ENCODE assay signal across 8 mouse cellular contexts in the genomic region with DNA sequence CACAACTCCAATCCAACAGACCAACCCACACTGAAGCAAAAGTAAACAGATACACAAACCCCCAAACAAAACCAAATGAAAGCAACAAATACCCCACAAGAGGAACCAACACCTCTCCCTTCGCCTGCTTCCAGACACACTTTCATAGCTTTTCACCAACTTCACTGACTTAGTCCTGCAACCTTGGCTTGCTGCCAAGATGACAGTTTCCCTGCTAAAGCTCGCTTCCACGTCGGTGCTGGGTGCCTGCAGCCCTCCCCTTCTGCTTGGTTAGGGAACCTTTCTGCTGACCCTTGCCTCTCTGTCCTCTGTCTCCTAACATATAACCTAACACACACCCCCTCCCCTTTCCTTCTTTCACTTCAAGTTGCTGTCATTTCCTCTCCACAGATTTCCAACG. TPM values are rescaled to one million over a fixed set of nuclear protein-coding genes. Genes with fewer than 3 reads are reported as not detected.
A peak's percentile ranks its signal among the peaks of the same experiment; 100 is the strongest.
DNase-seq lines count a peak whose midpoint lies in the region; ATAC-seq and TF ChIP-seq lines count a peak whose summit lies in the region.

No protein-coding gene starts in this region.

- peak overlapping the region; percentile 99 for H3K4me3 ChIP-seq in left cerebral cortex, adult 2 months
- H3K4me3 ChIP-seq in embryonic facial prominence, embryonic 10.5 days = peak overlapping the region; percentile 93
- peak overlapping the region; percentile 98; the same call in 1 of the 2 replicates for H3K4me3 ChIP-seq in hindbrain, embryonic 11.5 days (ENCODE audit: low read depth, low read length)
- peak overlapping the region; percentile 66 for H3K4me3 ChIP-seq in myocyte

- peak overlapping the region; percentile 75 for H3K4me2 ChIP-seq in hindbrain, embryonic 11.5 days (replicated peaks; ENCODE audit: low read depth, low read length)
- H3K4me2 ChIP-seq in myocyte (ENCODE audit: low read depth) = peak overlapping the region; percentile 90

- intact Hi-C loops in left cerebral cortex, adult 2 months (cut with DNase I) = loop anchor here (5.0 kb wide), 1 partner anchor 135 kb away; the partner anchor contains the start of gene Rab28
- intact Hi-C loops in left cerebral cortex, postnatal 25 days (cut with DNase I) = no loop called here

- 65% methylated on average over 5 of the region's 5 CpGs for WGBS in embryonic facial prominence, embryonic 10.5 days
- 51% methylated on average over 5 of the region's 5 CpGs for WGBS in hindbrain, embryonic 11.5 days

- no peak for TF ChIP-seq CTCF in left cerebral cortex, adult 2 months (IDR thresholded peaks at IDR 0.05)

- H3K27me3 ChIP-seq in embryonic facial prominence, embryonic 10.5 days (replicated peaks; ENCODE audit: low read depth, poor library complexity, severe bottlenecking) = no peaks in the 10 kb centered on the region
- no peaks in the 10 kb centered on the region for H3K27me3 ChIP-seq in hindbrain, embryonic 11.5 days (ENCODE audit: control insufficient read depth, insufficient read depth, low read length)
- no peaks in the 10 kb centered on the region for H3K27me3 ChIP-seq in myocyte (ENCODE audit: control insufficient read depth, insufficient read depth, insufficient read length)

- peaks cover 20% of the 10 kb centered on the region for H3K4me1 ChIP-seq in embryonic facial prominence, embryonic 10.5 days
- 0 out of 2 replicates have a peak, but pooled peaks cover 5% of the 10 kb centered on the region for H3K4me1 ChIP-seq in hindbrain, embryonic 11.5 days (replicated peaks; ENCODE audit: control insufficient read depth, insufficient read depth, low read length)

- H3K9ac ChIP-seq in hindbrain, embryonic 11.5 days (ENCODE audit: low read depth, low read length) = no peak overlapping the region

- H3ac ChIP-seq in myocyte (ENCODE audit: control insufficient read depth, insufficient read length) = no peak overlapping the region

- no peak overlapping the region for H3K27ac ChIP-seq in left cerebral cortex, adult 2 months
- H3K27ac ChIP-seq in embryonic facial prominence, embryonic 10.5 days (replicated peaks) = no peak overlapping the region
- H3K27ac ChIP-seq in hindbrain, embryonic 11.5 days (ENCODE audit: low read depth, low read length) = no peak overlapping the region

- H3K79me2 ChIP-seq in myocyte (ENCODE audit: control insufficient read depth, insufficient read depth) = peaks cover 39% of the 10 kb centered on the region

- no peak for ATAC-seq in hindbrain, embryonic 11.5 days (ENCODE audit: low FRiP score)
- ATAC-seq in frontal cortex, adult (ENCODE audit: low TSS enrichment) = no peak

- no peak for TF ChIP-seq POLR2A in myocyte (IDR thresholded peaks at IDR 0.05; ENCODE audit: insufficient read length, low read depth)

- H3K36me3 ChIP-seq in embryonic facial prominence, embryonic 10.5 days (replicated peaks) = peaks cover 9% of the 10 kb centered on the region
- H3K36me3 ChIP-seq in hindbrain, embryonic 11.5 days (ENCODE audit: control insufficient read depth, insufficient read depth, low read length) = no peaks in the 10 kb centered on the region
- no peaks in the 10 kb centered on the region for H3K36me3 ChIP-seq in myocyte (ENCODE audit: control insufficient read depth, insufficient read depth)

- DNase-seq in left cerebral cortex, adult 2 months (ENCODE audit: extremely low spot score in 1 of 2, low spot score in 2 of 2) = no peak
- DNase-seq in left cerebral cortex, postnatal 25 days (ENCODE audit: low spot score in 2 of 2) = no peak
- DNase-seq in Muller cell, postnatal 12 days (ENCODE audit: inconsistent ontology term) = peak; percentile 9
- no peak for DNase-seq in embryonic facial prominence, embryonic 10.5 days (ENCODE audit: low spot score)
- peak; percentile 5 for DNase-seq in hindbrain, embryonic 11.5 days (ENCODE audit: low spot score)
- DNase-seq in liver = peak; percentile 51

- no peaks in the 10 kb centered on the region for H3K9me3 ChIP-seq in embryonic facial prominence, embryonic 10.5 days
- H3K9me3 ChIP-seq in hindbrain, embryonic 11.5 days (ENCODE audit: control insufficient read depth, low read length) = no peaks in the 10 kb centered on the region

TF ChIP-seq in myocyte, 11 proteins besides CTCF, POLR2A, EP300 and RAD21:
- TF ChIP-seq MYOD1 (IDR thresholded peaks at IDR 0.05; ENCODE audit: control insufficient read depth in 1 of 3, insufficient read length in 2 of 3, low read depth in 2 of 3) (no peak), REST (IDR thresholded peaks at IDR 0.05; ENCODE audit: insufficient read depth, insufficient read length) (no peak), MYOG (IDR thresholded peaks at IDR 0.05; ENCODE audit: control insufficient read depth in 1 of 3, insufficient read depth in 1 of 3, insufficient read length in 2 of 3, low read depth in 2 of 3) (no peak), TCF3 (IDR thresholded peaks at IDR 0.05; ENCODE audit: insufficient read length, low read depth) (no peak), E2F4 (IDR thresholded peaks at IDR 0.05; ENCODE audit: insufficient read depth) (no peak), TCF12 (IDR thresholded peaks at IDR 0.05; ENCODE audit: insufficient read depth, poor library complexity, severe bottlenecking) (no peak), CEBPB (IDR thresholded peaks at IDR 0.05; ENCODE audit: insufficient read depth, poor library complexity, severe bottlenecking) (no peak), USF1 (IDR thresholded peaks at IDR 0.05; ENCODE audit: low read depth) (no peak), SRF (IDR thresholded peaks at IDR 0.05; ENCODE audit: control insufficient read depth, insufficient read length, low read depth) (no peak), MAX (IDR thresholded peaks at IDR 0.05; ENCODE audit: low read depth) (no peak)
TF ChIP-seq in myocyte: peak in this region for 0.

RNA-seq across cellular contexts. Expression of gene Bod1l, which starts 1.4 kb away (rescaled TPM):
- 10 to 100 TPM; 40.1 to 42.5 TPM for total RNA-seq in left cerebral cortex, adult 2 months (2021)
- 10 to 100 TPM; 37.5 to 40.0 TPM for total RNA-seq in left cerebral cortex, postnatal 25 days (2021)
- polyA plus RNA-seq in embryonic facial prominence, embryonic 10.5 days (2016; fragmentation: Nextera tagmentation; extraction: Ambion mirVana) = 18.6 and 19.4 TPM in 2 replicates
- 27.1 and 27.8 TPM in 2 replicates for polyA plus RNA-seq in hindbrain, embryonic 11.5 days (2014; fragmentation: Nextera tagmentation; extraction: Ambion mirVana)
- polyA plus RNA-seq in myocyte (2012; fragmentation: generic; extraction: Trizol) = 3.4 TPM

Comparison
In these comparisons a context has a peak if more than half of its experiments do, and no peak if none do; other contexts are left out.
1. DNase-seq: peak in Muller cell, postnatal 12 days (single experiment), hindbrain, embryonic 11.5 days (single experiment) and liver (single experiment); none in left cerebral cortex, adult 2 months (0 of 2), left cerebral cortex, postnatal 25 days (0 of 2) and embryonic facial prominence, embryonic 10.5 days (single experiment).
2. Peak in every context shown above with its lines, with median percentiles within 50 percentile points of each other: H3K4me3 ChIP-seq.